Mouse (Mus musculus) thymus, adult 2 months (tissue): ENCODE measurements around the gene Usp10.

ENCODE experiments used
- CTCF ChIP-seq: fragments of 200-500 bp; IDR thresholded peaks from 2 replicates; pipeline ENCODE4 v1.5.1; 2012; ENCODE audit warnings: mild to moderate bottlenecking, control low read depth, low read length, moderate library complexity, borderline replicate concordance; ENCODE audit not compliant: control insufficient read depth, poor library complexity, insufficient read depth; ENCODE audit errors: extremely low read depth
- POLR2A ChIP-seq: fragments of 200-500 bp; IDR thresholded peaks from 2 replicates; pipeline ENCODE4 v1.6.1; 2012; ENCODE audit warnings: mild to moderate bottlenecking, low read length, control low read depth, moderate library complexity; ENCODE audit not compliant: control insufficient read depth, poor library complexity, insufficient read depth; ENCODE audit errors: extremely low read depth

GRCm38 (mm10) chr8:119972558-119972957 lies 62.4 kb downstream of the Usp10 start:
- TF ChIP-seq CTCF = no peak
- TF ChIP-seq POLR2A = no peak
